Mouse (Mus musculus): Measurements from ENCODE around the gene Gpx3.

GRCm38 (mm10) chr11:54909273-54909672, 7.0 kb downstream of the Gpx3 start:
- no peak for TF ChIP-seq MYOG (IDR thresholded peaks at IDR 0.05; ENCODE audit: control insufficient read depth, extremely low read depth, insufficient read length)
- no peak for TF ChIP-seq CTCF (IDR thresholded peaks at IDR 0.05; ENCODE audit: control insufficient read depth, insufficient read depth, insufficient read length)
- TF ChIP-seq USF1 (IDR thresholded peaks at IDR 0.05; ENCODE audit: low read depth) = no peak

Measured in C2C12 (cell line).